Mouse (Mus musculus): ENCODE measurements around the gene Epor.

The Epor gene

DNA sequence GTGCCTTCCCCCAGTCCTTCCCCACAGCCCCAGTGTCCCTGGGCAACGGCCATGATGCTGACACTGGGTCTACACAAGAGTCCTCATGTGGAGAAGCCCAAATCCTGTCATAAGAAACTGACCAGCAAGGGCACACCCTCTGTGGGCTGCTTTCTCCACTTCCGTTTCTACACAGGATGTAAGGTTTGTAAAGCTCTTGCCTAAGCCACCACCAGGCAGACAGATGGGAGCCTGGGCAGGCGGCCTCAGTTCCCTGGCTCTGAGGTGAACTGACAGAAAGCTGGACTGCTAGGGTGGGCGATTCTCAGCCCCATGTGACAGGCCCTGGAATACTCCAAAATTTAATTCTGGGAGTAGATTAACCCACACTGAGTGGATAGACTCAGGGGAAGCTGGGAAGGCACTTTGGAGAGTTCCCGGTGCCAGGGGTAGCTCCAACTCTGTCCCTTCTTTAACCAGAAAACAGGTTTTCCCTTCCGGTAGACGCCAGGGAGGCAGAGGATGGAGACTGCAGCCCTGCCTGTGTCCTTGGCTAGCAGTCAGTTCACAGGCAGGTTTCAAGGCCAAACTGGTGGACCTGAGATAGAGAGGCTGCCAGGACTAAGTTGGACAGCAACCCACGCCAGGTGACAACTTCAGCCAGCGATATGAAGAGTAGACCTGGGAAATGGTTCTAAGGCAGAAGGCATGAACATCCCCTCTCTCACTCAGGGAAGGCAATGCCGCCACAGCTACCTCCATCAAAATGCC lies 53.7 kb downstream of the Epor start:
- TF ChIP-seq GATA4 (IDR thresholded peaks at IDR 0.05; ENCODE audit: insufficient replicate concordance, low read length), result no peak
